Mouse (Mus musculus) adrenal gland, postnatal 36 days (tissue): Measurements from ENCODE around the gene Rab43. TPM values are rescaled to one million over a fixed set of nuclear protein-coding genes. Genes with fewer than 3 reads are reported as not detected.

Source experiments
- DNase-seq, 2 experiments: peaks; one replicate each; pipeline ENCODE4 v3.0.0; 2021; ENCODE audit warnings: mixed read lengths in 1 of 2
- total RNA-seq, 2 experiments: library from RNA; stranded (reverse); gene quantifications; 2 replicates each; pipeline ENCODE4 v1.2.3; 2021

Rab43 gene
- total RNA-seq, 2 experiments from 2014 or later = 29.1 to 31.1 TPM

GRCm38 (mm10) chr6:87750184-87750910 is 61.6 kb downstream of the Rab43 start:
- no peak for DNase-seq

- DNase-seq = no peak
Observed at GRCm38 (mm10) chr6:87748531-87748930, 63.4 kb downstream of the Rab43 start.

- no peak for DNase-seq
Observed at GRCm38 (mm10) chr6:87748078-87748477, 63.9 kb downstream of the Rab43 start.

GRCm38 (mm10) chr6:87746849-87747248 is 65.1 kb downstream of the Rab43 start:
- DNase-seq = no peak

GRCm38 (mm10) chr6:87746059-87746458 is 65.9 kb downstream of the Rab43 start:
- DNase-seq = no peak

- DNase-seq = peak; percentile 36 to 37
Observed at GRCm38 (mm10) chr6:87745301-87745700, 66.7 kb downstream of the Rab43 start.

- DNase-seq = no peak
Observed at GRCm38 (mm10) chr6:87744632-87745031, 67.3 kb downstream of the Rab43 start.

GRCm38 (mm10) chr6:87743281-87743680 is 68.7 kb downstream of the Rab43 start:
- DNase-seq = no peak

GRCm38 (mm10) chr6:87742804-87743203 is 69.2 kb downstream of the Rab43 start:
- peak in 1 of 2 experiments; percentile 11 for DNase-seq

GRCm38 (mm10) chr6:87741978-87742377 is 70.0 kb downstream of the Rab43 start:
- DNase-seq = no peak

GRCm38 (mm10) chr6:87740496-87740895 is 71.5 kb downstream of the Rab43 start:
- DNase-seq = no peak

GRCm38 (mm10) chr6:87739898-87740297 is 72.1 kb downstream of the Rab43 start:
- no peak for DNase-seq

Other genes with a start within 250 kb of the Rab43 start
- under 1 TPM; 0.36 to 0.63 TPM for gene Prokr1, start 221.4 kb downstream of the Rab43 start, total RNA-seq
- 1 to 10 TPM; 5.8 to 8.0 TPM for gene Aplf, start 140.0 kb downstream of the Rab43 start, total RNA-seq
- gene Efcc1, start 81.3 kb downstream of the Rab43 start, total RNA-seq = under 1 TPM; 0.63 to 0.82 TPM
- not detected for gene Gp9, start 34.1 kb downstream of the Rab43 start, total RNA-seq
- gene Gm45140, start 23.6 kb upstream of the Rab43 start, total RNA-seq = 1 to 10 TPM; 2.4 to 5.4 TPM
- gene Isy1, start 26.6 kb upstream of the Rab43 start, total RNA-seq = 100 to 1,000 TPM in 1 of 2 experiments, 10 to 100 TPM in 1; 46.9 to 106 TPM
- gene Cnbp, start 38.9 kb upstream of the Rab43 start, total RNA-seq = 100 to 1,000 TPM; 448 to 491 TPM
- gene Copg1, start 75.7 kb upstream of the Rab43 start, total RNA-seq = 100 to 1,000 TPM; 104 to 120 TPM
- 10 to 100 TPM; 21.0 to 25.3 TPM for gene Hmces, start 101.8 kb upstream of the Rab43 start, total RNA-seq
- 10 to 100 TPM; 11.1 to 11.2 TPM for gene H1fx, start 169.5 kb upstream of the Rab43 start, total RNA-seq
- gene Rab7, start 233.1 kb upstream of the Rab43 start, total RNA-seq = 100 to 1,000 TPM; 311 to 361 TPM